Mouse (Mus musculus) ES-Bruce4 (cell line): ENCODE data around the gene Sacm1l. TPM values are rescaled to one million over a fixed set of nuclear protein-coding genes. Genes with fewer than 3 reads are reported as not detected.

Experiments
- H3K27ac ChIP-seq: 2 replicates; pipeline ENCODE4 v1.5.1; 2012; ENCODE audit warnings: low read length, inconsistent platforms; ENCODE audit not compliant: insufficient read depth
- H3K27me3 ChIP-seq: 2 replicates; pipeline ENCODE4 v1.6.1; 2012; ENCODE audit warnings: mild to moderate bottlenecking, low read length, inconsistent platforms; ENCODE audit not compliant: control insufficient read depth, poor library complexity, insufficient read depth, severe bottlenecking
- H3K36me3 ChIP-seq: 2 replicates; pipeline ENCODE4 v1.6.1; 2012; ENCODE audit warnings: inconsistent platforms, mild to moderate bottlenecking, low read length, moderate library complexity; ENCODE audit not compliant: control insufficient read depth, poor library complexity, insufficient read depth, severe bottlenecking
- H3K4me1 ChIP-seq: one replicate; pipeline ENCODE4 v1.8.1; 2011; ENCODE audit warnings: low read length; ENCODE audit not compliant: control insufficient read depth, insufficient read depth
- H3K4me3 ChIP-seq: 2 replicates; pipeline ENCODE4 v1.5.1; 2011; ENCODE audit warnings: low read depth, mild to moderate bottlenecking, low read length
- H3K9ac ChIP-seq: 2 replicates; pipeline ENCODE4 v1.6.1; 2012; ENCODE audit warnings: low read depth, mild to moderate bottlenecking, inconsistent platforms; ENCODE audit not compliant: poor library complexity, severe bottlenecking
- H3K9me3 ChIP-seq: replicated peaks from 2 replicates; pipeline ENCODE4 v1.6.1; 2012; ENCODE audit warnings: mild to moderate bottlenecking, low read length, inconsistent platforms; ENCODE audit not compliant: control insufficient read depth, poor library complexity, insufficient read depth, severe bottlenecking
- CTCF ChIP-seq: IDR thresholded peaks from one replicate; pipeline ENCODE4 v1.8.1; 2011; ENCODE audit warnings: low read depth, low read length
- EP300 ChIP-seq: IDR thresholded peaks from 2 replicates; pipeline ENCODE4 v1.6.1; 2011; ENCODE audit warnings: low read depth, low read length; ENCODE audit not compliant: insufficient read depth
- POLR2A ChIP-seq: IDR thresholded peaks from one replicate; pipeline ENCODE4 v1.8.1; 2011; ENCODE audit warnings: low read length; ENCODE audit not compliant: insufficient read depth
- polyA plus RNA-seq: library from polyadenylated mRNA; stranded (reverse); fragments of >200 nt; gene quantifications from 2 replicates; pipeline ENCODE4 v1.2.4, GENCODE M21; 2011; ENCODE audit warnings: low read depth; ENCODE audit not compliant: missing spikeins, insufficient read depth, insufficient read length

Sacm1l gene
- polyA plus RNA-seq, result 49.9 and 57.0 TPM in 2 replicates

GRCm38 (mm10) chr9:123529392-123530157 is at the start of gene Sacm1l:
Gene Sacm1l, plus strand, starts transcription at chr9:123529759.
- Histone ChIP-seq H3K27ac (peak within 1 kb of the TSS; percentile 31; the same call in 1 of the 2 replicates), H3K4me1 (peaks cover 2% of the 10 kb centered on the region), H3K36me3 (no peaks in the 10 kb centered on the region), H3K9me3 (no peaks in the 10 kb centered on the region), H3K4me3 (peak within 1 kb of the TSS; percentile 90), H3K27me3 (no peaks in the 10 kb centered on the region), H3K9ac (peak within 1 kb of the TSS; percentile 80)
- peak; percentile 79 for TF ChIP-seq EP300
- TF ChIP-seq POLR2A, result peak; percentile 70
- no peak for TF ChIP-seq CTCF

- TF ChIP-seq EP300, result no peak
- no peak for TF ChIP-seq CTCF
- TF ChIP-seq POLR2A, result no peak
- Histone ChIP-seq H3K9ac (no peak overlapping the region), H3K4me1 (no peaks in the 10 kb centered on the region), H3K36me3 (no peaks in the 10 kb centered on the region), H3K27me3 (no peaks in the 10 kb centered on the region), H3K4me3 (no peak overlapping the region), H3K27ac (no peak overlapping the region), H3K9me3 (no peaks in the 10 kb centered on the region)
Observed at GRCm38 (mm10) chr9:123479876-123480252, 49.7 kb upstream of the Sacm1l start.

- H3K27ac ChIP-seq, result no peak overlapping the region
- no peaks in the 10 kb centered on the region for H3K4me1 ChIP-seq
- H3K4me3 ChIP-seq, result no peak overlapping the region
- H3K27me3 ChIP-seq, result no peaks in the 10 kb centered on the region
- H3K36me3 ChIP-seq, result no peaks in the 10 kb centered on the region
- no peaks in the 10 kb centered on the region for H3K9me3 ChIP-seq
- TF ChIP-seq EP300, result no peak
- TF ChIP-seq CTCF, result no peak
- TF ChIP-seq POLR2A, result no peak
- no peak overlapping the region for H3K9ac ChIP-seq
Observed at GRCm38 (mm10) chr9:123480253-123480921, 49.2 kb upstream of the Sacm1l start.

GRCm38 (mm10) chr9:123481136-123481535 is 48.4 kb upstream of the Sacm1l start:
- H3K27ac ChIP-seq, result no peak overlapping the region
- H3K4me3 ChIP-seq, result no peak overlapping the region
- H3K9me3 ChIP-seq, result no peaks in the 10 kb centered on the region
- H3K27me3 ChIP-seq, result no peaks in the 10 kb centered on the region
- no peak overlapping the region for H3K9ac ChIP-seq
- H3K36me3 ChIP-seq, result no peaks in the 10 kb centered on the region
- no peak for TF ChIP-seq EP300
- H3K4me1 ChIP-seq, result no peaks in the 10 kb centered on the region

GRCm38 (mm10) chr9:123483598-123483997 is 46.0 kb upstream of the Sacm1l start:
- no peak overlapping the region for H3K9ac ChIP-seq
- H3K36me3 ChIP-seq, result no peaks in the 10 kb centered on the region
- no peaks in the 10 kb centered on the region for H3K27me3 ChIP-seq
- no peak overlapping the region for H3K27ac ChIP-seq
- H3K4me1 ChIP-seq, result no peaks in the 10 kb centered on the region
- no peaks in the 10 kb centered on the region for H3K9me3 ChIP-seq
- H3K4me3 ChIP-seq, result no peak overlapping the region
- TF ChIP-seq CTCF, result no peak

GRCm38 (mm10) chr9:123484830-123485229 is 44.7 kb upstream of the Sacm1l start:
- Histone ChIP-seq H3K9me3 (no peaks in the 10 kb centered on the region), H3K9ac (no peak overlapping the region), H3K27me3 (no peaks in the 10 kb centered on the region), H3K36me3 (no peaks in the 10 kb centered on the region), H3K4me3 (no peak overlapping the region), H3K4me1 (no peaks in the 10 kb centered on the region), H3K27ac (no peak overlapping the region)
- no peak for TF ChIP-seq CTCF
